Mouse (Mus musculus) kidney, postnatal 0 days (tissue): Measurements from ENCODE around the gene Pelp1. TPM values are rescaled to one million over a fixed set of nuclear protein-coding genes. Genes with fewer than 3 reads are reported as not detected.

ENCODE experiments used
- ATAC-seq: fragments of 200-750 bp; cut with Nextera tagmentation; replicated peaks from 2 replicates; pipeline ENCODE4 v1.8.0; 2017; ENCODE audit warnings: low read depth, moderate number of reproducible peaks, moderate TSS enrichment, moderate library complexity; ENCODE audit not compliant: low FRiP score
- DNase-seq: peaks from one replicate; pipeline ENCODE4 v3.0.0-alpha.2; 2016; ENCODE audit warnings: low spot score
- H3K27ac ChIP-seq: fragments of 300-500 bp; sonication (generic); 2 replicates; pipeline ENCODE4 v1.5.1; 2014; ENCODE audit warnings: mild to moderate bottlenecking
- H3K27me3 ChIP-seq: fragments of 300-500 bp; sonication (generic); 2 replicates; pipeline ENCODE4 v1.6.1; 2014; ENCODE audit warnings: low read length, mixed read lengths; ENCODE audit not compliant: insufficient read depth
- H3K36me3 ChIP-seq: fragments of 300-500 bp; sonication (generic); 2 replicates; pipeline ENCODE4 v1.6.1; 2014; ENCODE audit warnings: low read length, mixed read lengths; ENCODE audit not compliant: insufficient read depth
- H3K4me1 ChIP-seq: fragments of 300-500 bp; sonication (generic); replicated peaks from 2 replicates; pipeline ENCODE4 v1.6.1; 2014; ENCODE audit warnings: antibody characterized with exemption, low read length, mixed read lengths; ENCODE audit not compliant: insufficient read depth
- H3K4me2 ChIP-seq: fragments of 300-500 bp; sonication (generic); 2 replicates; pipeline ENCODE4 v1.6.1; 2014; ENCODE audit warnings: mild to moderate bottlenecking, low read length, moderate library complexity, mixed read lengths
- H3K4me3 ChIP-seq: fragments of 300-500 bp; sonication (generic); replicated peaks from 2 replicates; pipeline ENCODE4 v1.5.1; 2014; ENCODE audit warnings: low read depth, low read length
- H3K9ac ChIP-seq: fragments of 300-500 bp; sonication (generic); 2 replicates; pipeline ENCODE4 v1.6.1; 2014; ENCODE audit warnings: low read depth, low read length
- H3K9me3 ChIP-seq: fragments of 300-500 bp; sonication (generic); replicated peaks from 2 replicates; pipeline ENCODE4 v1.6.1; 2016; ENCODE audit warnings: low read length, inconsistent platforms, mixed read lengths
- CTCF ChIP-seq: IDR thresholded peaks from 2 replicates; pipeline ENCODE4 v1.5.1; 2016; ENCODE audit warnings: antibody characterized with exemption, low read depth, mild to moderate bottlenecking, moderate library complexity
- WGBS: fragments of 180-500 bp; shearing (Covaris S2); extraction: QIAGEN DNeasy Blood & Tissue Kit; methylation state at CpG from one replicate; pipeline ENCODE4 v1.1.7; 2014; 5-methylcytosine and 5-hydroxymethylcytosine counted together
- polyA plus RNA-seq: library from polyadenylated mRNA; unstranded; fragments of >200 nt; fragmentation: Nextera tagmentation; extraction: Ambion mirVana; gene quantifications from 2 replicates; pipeline ENCODE4 v1.2.1, GENCODE M21; 2015

Pelp1 gene
- polyA plus RNA-seq: 18.8 and 20.2 TPM in 2 replicates

DNA sequence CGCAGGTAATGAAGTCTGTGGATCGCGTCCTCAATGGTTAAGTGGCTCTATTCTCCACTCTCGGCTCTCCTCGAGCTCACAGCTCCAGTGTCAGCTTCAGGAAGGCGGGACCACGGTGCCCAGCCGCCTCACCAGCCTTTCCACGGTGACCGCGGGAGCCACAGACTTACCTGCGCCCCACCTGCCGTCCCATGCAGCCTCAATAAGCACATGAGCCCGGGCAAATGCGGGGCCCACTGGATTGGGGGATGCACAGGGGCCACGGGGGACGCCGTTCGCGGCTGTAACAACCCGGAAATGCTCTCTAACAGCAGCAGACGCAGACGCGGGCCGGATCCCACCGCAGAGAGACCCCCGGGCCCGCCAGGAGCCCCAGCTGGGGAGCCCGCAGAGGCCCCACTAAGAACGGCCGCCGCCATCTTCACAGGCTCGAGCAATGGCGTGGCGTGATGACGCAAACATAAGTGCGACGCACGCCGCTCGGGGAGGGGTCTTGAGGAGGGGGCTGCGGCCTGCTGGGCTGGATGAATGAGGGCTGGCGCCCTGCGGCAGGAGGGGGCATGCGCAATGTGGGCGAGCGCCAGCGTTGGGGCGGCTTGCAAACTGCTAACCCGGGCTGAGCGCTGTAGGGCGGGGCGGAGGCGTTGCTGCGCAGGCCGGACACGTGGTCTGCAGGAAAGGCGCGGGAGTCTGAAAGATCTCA is at the start of gene Pelp1:
Gene Pelp1 (minus strand): TSS at position 438 of the 703 bp plus-strand sequence.
- Histone ChIP-seq H3K4me3 (peak within 1 kb of the TSS; percentile 78), H3K4me2 (peak within 1 kb of the TSS; percentile 85), H3K4me1 (peaks cover 7% of the 10 kb centered on the region), H3K27me3 (no peaks in the 10 kb centered on the region), H3K36me3 (peaks cover 7% of the 10 kb centered on the region; the same call in 1 of the 2 replicates), H3K9ac (peak within 1 kb of the TSS; percentile 94), H3K9me3 (no peaks in the 10 kb centered on the region), H3K27ac (peak within 1 kb of the TSS; percentile 82)
- no peak for TF ChIP-seq CTCF
- under 1% methylated on average over 59 of the region's 59 CpGs for WGBS
- DNase-seq (peak; percentile 95), ATAC-seq (peak; percentile 87)

DNA sequence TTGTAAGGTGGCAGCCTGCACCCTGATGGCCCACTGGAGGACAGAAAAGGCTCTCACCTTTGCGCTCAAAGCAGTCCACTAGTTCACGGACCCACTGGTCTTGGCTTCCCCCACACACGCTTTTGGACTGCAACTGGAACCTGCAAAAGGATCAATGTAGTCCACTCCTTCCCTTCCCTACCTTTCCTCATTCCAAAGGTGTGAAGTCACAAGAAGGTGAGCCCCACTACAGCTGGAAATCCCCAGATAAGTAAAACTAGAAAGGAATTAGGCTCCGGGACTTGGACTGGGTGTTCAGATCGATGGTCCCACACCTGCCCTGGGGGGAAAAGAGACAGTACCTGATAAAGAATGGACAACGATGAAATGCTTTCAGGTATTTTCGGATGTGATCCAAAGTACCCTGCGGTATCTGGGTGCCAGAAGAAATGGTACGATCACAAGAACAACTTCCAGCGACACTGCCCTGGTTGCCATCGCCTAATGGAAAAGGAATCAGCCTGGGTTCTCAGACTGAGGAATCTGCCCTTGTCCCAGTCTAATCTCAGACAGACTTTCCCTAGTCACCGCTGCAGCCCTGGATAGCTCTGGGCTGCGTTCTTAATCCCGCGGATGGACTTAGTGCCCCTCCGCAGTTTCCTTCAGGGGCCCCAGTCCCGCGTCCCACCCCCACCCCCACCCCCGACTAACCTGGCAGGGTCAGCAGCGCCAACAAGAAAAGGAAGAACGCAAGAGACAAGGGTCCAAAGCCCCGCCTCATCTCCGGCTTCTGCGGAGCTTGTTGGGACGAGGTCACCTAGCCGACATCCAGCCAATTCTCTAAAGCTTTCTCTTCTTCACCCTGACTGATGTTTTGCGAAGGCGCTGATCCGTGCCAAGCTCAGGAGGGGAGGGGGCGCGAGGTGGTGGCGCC is 49.1 kb upstream of the Pelp1 start, which contains the start of gene Zmynd15:
Gene Zmynd15 (plus strand): TSS at position 746 of the 913 bp plus-strand sequence.
- ATAC-seq: no peak
- H3K36me3 ChIP-seq: 0 out of 2 replicates have a peak, but pooled peaks cover 6% of the 10 kb centered on the region
- no peak for TF ChIP-seq CTCF
- H3K27ac ChIP-seq: no peak within 1 kb of the TSS
- H3K9me3 ChIP-seq: no peaks in the 10 kb centered on the region
- 16% methylated on average over 32 of the region's 32 CpGs for WGBS
- H3K27me3 ChIP-seq: no peaks in the 10 kb centered on the region; the same call in 1 of the 2 replicates
- peak within 1 kb of the TSS; percentile 82 for H3K4me2 ChIP-seq
- DNase-seq: peak; percentile 45
- peak within 1 kb of the TSS; percentile 54 for H3K4me3 ChIP-seq
- peak within 1 kb of the TSS; percentile 61 for H3K9ac ChIP-seq
- 0 out of 2 replicates have a peak, but pooled peaks cover 5% of the 10 kb centered on the region for H3K4me1 ChIP-seq

DNA sequence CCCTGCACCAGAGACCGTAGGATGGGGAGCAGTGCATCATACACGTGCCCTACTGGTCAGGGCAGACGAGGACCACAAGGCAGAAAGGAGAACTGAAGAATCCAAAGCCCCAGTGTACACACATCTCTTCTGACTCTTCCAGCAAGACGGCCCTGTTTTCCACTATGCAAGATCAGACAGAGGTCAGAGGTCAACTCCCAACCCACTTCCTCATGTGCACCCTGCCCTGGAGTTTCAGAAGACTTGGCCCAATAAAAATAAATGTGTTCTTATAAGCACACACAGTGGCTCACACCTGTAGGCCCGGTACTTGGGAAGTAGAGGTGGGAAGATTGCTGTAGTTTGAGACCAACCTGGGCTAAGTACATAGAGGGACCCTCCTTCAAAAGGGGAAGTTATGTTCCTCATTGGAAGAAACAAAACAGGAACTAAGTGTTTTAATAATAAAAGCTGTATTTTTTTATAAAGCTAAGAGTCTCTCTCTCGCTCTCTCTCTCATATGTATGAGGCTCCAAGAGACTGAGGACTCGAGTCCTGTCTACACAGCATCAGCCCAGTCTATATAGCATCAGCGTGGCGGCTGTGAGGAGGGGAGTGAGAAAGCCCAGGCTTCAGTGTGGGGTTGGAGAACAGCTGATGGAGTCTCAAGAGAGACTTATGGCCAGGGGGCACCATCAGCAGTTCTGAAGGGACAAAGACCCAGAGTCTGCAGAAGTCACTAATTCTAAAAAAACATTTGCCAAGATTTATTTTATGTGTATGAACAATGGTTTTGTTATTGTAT is 43.6 kb upstream of the Pelp1 start:
- Histone ChIP-seq H3K4me1 (no peaks in the 10 kb centered on the region), H3K27ac (no peak overlapping the region), H3K36me3 (0 out of 2 replicates have a peak, but pooled peaks cover 6% of the 10 kb centered on the region), H3K4me3 (no peak overlapping the region), H3K9ac (no peak overlapping the region), H3K27me3 (no peaks in the 10 kb centered on the region), H3K4me2 (no peak overlapping the region), H3K9me3 (no peaks in the 10 kb centered on the region)
- ATAC-seq (no peak), DNase-seq (no peak)
- WGBS: 89% methylated on average over 9 of the region's 9 CpGs
- TF ChIP-seq CTCF: no peak

DNA sequence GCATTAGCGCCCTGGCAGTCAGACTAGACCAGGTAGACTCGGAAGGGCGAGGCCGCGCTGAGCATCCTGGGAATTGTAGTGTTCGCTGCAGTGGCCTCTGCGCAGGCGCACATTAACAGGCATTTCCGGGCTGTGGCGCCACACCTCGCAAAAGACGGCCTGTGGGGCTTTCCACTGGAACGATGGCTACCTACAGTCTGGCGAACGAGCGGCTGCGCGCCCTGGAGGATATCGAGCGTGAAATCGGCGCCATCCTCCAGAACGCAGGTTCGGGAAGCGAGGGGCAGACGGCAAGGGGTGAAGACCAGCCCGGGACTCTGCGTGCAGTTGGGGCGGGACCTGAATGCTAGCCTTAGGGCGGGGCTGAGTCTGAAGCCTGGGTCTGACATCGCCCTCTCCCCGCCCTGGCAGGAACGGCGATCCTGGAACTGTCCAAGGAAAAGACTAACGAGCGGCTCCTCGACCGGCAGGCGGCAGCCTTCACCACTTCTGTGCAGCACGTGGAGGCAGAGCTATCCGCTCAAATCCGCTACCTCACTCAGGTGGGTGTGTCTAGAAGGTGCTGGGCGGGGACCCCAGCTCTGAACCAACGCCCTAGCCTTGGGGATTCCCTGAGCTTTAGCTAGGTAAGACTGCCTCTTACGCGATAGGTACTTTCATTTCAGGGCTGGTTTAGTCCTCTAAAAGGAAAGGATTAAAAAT is 42.1 kb upstream of the Pelp1 start, which contains the start of gene Med11:
Gene Med11 (plus strand): TSS at position 123 of the 702 bp plus-strand sequence.
- Histone ChIP-seq H3K4me2 (peak within 1 kb of the TSS; percentile 66), H3K4me3 (peak within 1 kb of the TSS; percentile 50), H3K27ac (peak within 1 kb of the TSS; percentile 93), H3K27me3 (no peaks in the 10 kb centered on the region), H3K9ac (peak within 1 kb of the TSS; percentile 66), H3K9me3 (no peaks in the 10 kb centered on the region), H3K36me3 (0 out of 2 replicates have a peak, but pooled peaks cover 6% of the 10 kb centered on the region), H3K4me1 (no peaks in the 10 kb centered on the region)
- peak; percentile 99 for DNase-seq
- peak; percentile 97 for ATAC-seq
- peak; percentile 98 for TF ChIP-seq CTCF
- whole genome bisulfite sequencing: under 1% methylated on average over 46 of the region's 46 CpGs

DNA sequence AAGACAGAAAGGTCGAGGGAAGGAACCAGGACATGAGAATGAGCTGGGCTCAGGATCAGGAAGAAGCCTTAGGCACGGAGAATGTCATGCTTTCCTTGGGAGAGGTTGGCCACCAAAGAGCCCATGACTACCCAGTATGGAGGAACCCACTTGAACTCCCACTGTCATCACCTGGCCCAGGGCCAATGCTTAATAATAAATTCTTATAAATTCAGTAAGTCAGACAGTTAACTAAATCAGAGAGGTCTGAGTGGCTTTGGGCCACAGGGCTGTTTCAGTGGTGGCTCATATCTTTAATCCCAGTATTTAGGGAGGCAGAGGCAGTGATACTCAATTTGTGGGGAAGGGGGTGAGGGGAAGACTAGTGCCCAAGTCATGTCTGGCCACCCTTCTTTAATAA is 41.1 kb upstream of the Pelp1 start:
- 76% methylated on average over 2 of the region's 2 CpGs for WGBS
- no peak for TF ChIP-seq CTCF
- ATAC-seq: no peak

More for the DNA sequence above, 41.1 kb upstream of the Pelp1 start:
- no peak for DNase-seq
- no peak overlapping the region for H3K9ac ChIP-seq
- no peak overlapping the region for H3K27ac ChIP-seq
- no peak overlapping the region for H3K4me3 ChIP-seq
- no peaks in the 10 kb centered on the region for H3K4me1 ChIP-seq
- no peaks in the 10 kb centered on the region for H3K27me3 ChIP-seq
- H3K4me2 ChIP-seq: no peak overlapping the region
- 0 out of 2 replicates have a peak, but pooled peaks cover 6% of the 10 kb centered on the region for H3K36me3 ChIP-seq
- H3K9me3 ChIP-seq: no peaks in the 10 kb centered on the region
